Mouse (Mus musculus) macrophage (primary cell): ENCODE measurements around the gene Mymx. TPM values are rescaled to one million over a fixed set of nuclear protein-coding genes. Genes with fewer than 3 reads are reported as not detected.

Experiments
- H3K27ac ChIP-seq: fragments of 350-480 bp; formaldehyde crosslinking; 2 replicates; pipeline ENCODE4 v1.9.0; 2021
- H3K36me3 ChIP-seq: fragments of 350-480 bp; formaldehyde crosslinking; 2 replicates; pipeline ENCODE4 v1.9.0; 2021; ENCODE audit errors: inconsistent target
- H3K4me3 ChIP-seq: fragments of 350-480 bp; formaldehyde crosslinking; 2 replicates; pipeline ENCODE4 v1.9.0; 2021; ENCODE audit errors: inconsistent target
- H3K79me2 ChIP-seq: fragments of 350-480 bp; formaldehyde crosslinking; 2 replicates; pipeline ENCODE4 v1.9.0; 2021; ENCODE audit errors: inconsistent target
- WGBS: methylation state at CpG from one replicate; pipeline ENCODE4 v1.1.7; 2026; ENCODE audit warnings: inconsistent platforms; ENCODE audit not compliant: missing documents; 5-methylcytosine and 5-hydroxymethylcytosine counted together
- polyA plus RNA-seq: library from polyadenylated mRNA; stranded (reverse); fragments of 250-400 nt; gene quantifications from 3 replicates; pipeline ENCODE4 v1.2.4, GENCODE M21; 2018; ENCODE audit warnings: inconsistent platforms

Gene Mymx
- polyA plus RNA-seq, 1 experiment from 2014 or later, result not detected

GRCm38 (mm10) chr17:45578242-45578641 lies 23.7 kb downstream of the Mymx start:
- WGBS, result 79% methylated on average over 5 of the region's 5 CpGs
- H3K27ac ChIP-seq, result no peak overlapping the region
- H3K4me3 ChIP-seq, result no peak overlapping the region
- no peaks in the 10 kb centered on the region for H3K36me3 ChIP-seq
- H3K79me2 ChIP-seq, result no peaks in the 10 kb centered on the region

GRCm38 (mm10) chr17:45575123-45575897 lies 26.6 kb downstream of the Mymx start:
- H3K27ac ChIP-seq, result no peak overlapping the region
- H3K79me2 ChIP-seq, result peaks cover 26% of the 10 kb centered on the region
- H3K36me3 ChIP-seq, result peaks cover 11% of the 10 kb centered on the region; the same call in 1 of the 2 replicates
- 85% methylated on average over 5 of the region's 8 CpGs for WGBS
- H3K4me3 ChIP-seq, result no peak overlapping the region

- Histone ChIP-seq H3K4me3 (peak overlapping the region; percentile 73), H3K27ac (peak overlapping the region; percentile 94), H3K36me3 (peaks cover 22% of the 10 kb centered on the region), H3K79me2 (peaks cover 37% of the 10 kb centered on the region)
- WGBS, result 4% methylated on average over 17 of the region's 17 CpGs
Measured at GRCm38 (mm10) chr17:45574129-45574761, 27.7 kb downstream of the Mymx start.

- H3K4me3 ChIP-seq, result peak overlapping the region; percentile 73
- peaks cover 27% of the 10 kb centered on the region for H3K36me3 ChIP-seq
- peak overlapping the region; percentile 94 for H3K27ac ChIP-seq
- WGBS, result under 1% methylated on average over 18 of the region's 18 CpGs
- peaks cover 40% of the 10 kb centered on the region for H3K79me2 ChIP-seq
Measured at GRCm38 (mm10) chr17:45573780-45574123, 28.1 kb downstream of the Mymx start.

- 0% methylated on average over 40 of the region's 41 CpGs for WGBS
- peaks cover 32% of the 10 kb centered on the region for H3K36me3 ChIP-seq
- peak within 1 kb of the TSS; percentile 73 for H3K4me3 ChIP-seq
- peaks cover 40% of the 10 kb centered on the region for H3K79me2 ChIP-seq
- H3K27ac ChIP-seq, result peak within 1 kb of the TSS; percentile 94
Measured at GRCm38 (mm10) chr17:45573087-45573779, 28.7 kb downstream of the Mymx start, which contains the start of gene Hsp90ab1. Gene Hsp90ab1, minus strand, starts transcription at chr17:45573271.

- H3K36me3 ChIP-seq, result peaks cover 40% of the 10 kb centered on the region
- H3K79me2 ChIP-seq, result peaks cover 40% of the 10 kb centered on the region
- peak overlapping the region; percentile 73 for H3K4me3 ChIP-seq
- WGBS, result 2% methylated on average over 56 of the region's 57 CpGs
- H3K27ac ChIP-seq, result peak overlapping the region; percentile 77
Measured at GRCm38 (mm10) chr17:45572103-45573086, 29.5 kb downstream of the Mymx start.

- WGBS, result 77% methylated on average over 4 of the region's 4 CpGs
- H3K4me3 ChIP-seq, result no peak overlapping the region
- H3K79me2 ChIP-seq, result peaks cover 45% of the 10 kb centered on the region
- no peak overlapping the region for H3K27ac ChIP-seq
- peaks cover 50% of the 10 kb centered on the region for H3K36me3 ChIP-seq
Measured at GRCm38 (mm10) chr17:45569999-45570398, 31.9 kb downstream of the Mymx start.

- 93% methylated on average over 12 of the region's 12 CpGs for WGBS
- Histone ChIP-seq H3K79me2 (peaks cover 52% of the 10 kb centered on the region), H3K4me3 (no peak overlapping the region), H3K27ac (no peak overlapping the region), H3K36me3 (peaks cover 50% of the 10 kb centered on the region)
Measured at GRCm38 (mm10) chr17:45568990-45569389, 32.9 kb downstream of the Mymx start.

- WGBS, result 76% methylated on average over 4 of the region's 4 CpGs
- H3K4me3 ChIP-seq, result no peak overlapping the region
- H3K27ac ChIP-seq, result no peak overlapping the region
- H3K79me2 ChIP-seq, result peaks cover 45% of the 10 kb centered on the region
- peaks cover 50% of the 10 kb centered on the region for H3K36me3 ChIP-seq
Measured at GRCm38 (mm10) chr17:45567162-45567601, 34.7 kb downstream of the Mymx start.

GRCm38 (mm10) chr17:45566360-45567161 lies 35.3 kb downstream of the Mymx start:
- peaks cover 51% of the 10 kb centered on the region for H3K36me3 ChIP-seq
- no peak overlapping the region for H3K27ac ChIP-seq
- WGBS, result 84% methylated on average over 18 of the region's 18 CpGs
- H3K79me2 ChIP-seq, result peaks cover 39% of the 10 kb centered on the region
- no peak overlapping the region for H3K4me3 ChIP-seq

- Histone ChIP-seq H3K4me3 (no peak overlapping the region), H3K27ac (no peak overlapping the region), H3K36me3 (peaks cover 50% of the 10 kb centered on the region), H3K79me2 (peaks cover 33% of the 10 kb centered on the region)
- WGBS, result 63% methylated on average over 1 of the region's 1 CpGs
Measured at GRCm38 (mm10) chr17:45566031-45566359, 35.9 kb downstream of the Mymx start.

- Histone ChIP-seq H3K27ac (0 out of 2 replicates have a peak overlapping the region, but pooled peaks have one; percentile 34), H3K36me3 (peaks cover 49% of the 10 kb centered on the region), H3K4me3 (peak overlapping the region; percentile 73; the same call in 1 of the 2 replicates), H3K79me2 (peaks cover 24% of the 10 kb centered on the region)
- 94% methylated on average over 11 of the region's 11 CpGs for WGBS
Measured at GRCm38 (mm10) chr17:45565103-45565502, 36.8 kb downstream of the Mymx start.

- Histone ChIP-seq H3K27ac (peak overlapping the region; percentile 34), H3K79me2 (peaks cover 19% of the 10 kb centered on the region)
- WGBS, result 27% methylated on average over 16 of the region's 18 CpGs
Measured at GRCm38 (mm10) chr17:45564531-45565084, 37.3 kb downstream of the Mymx start.

More at GRCm38 (mm10) chr17:45564531-45565084, 37.3 kb downstream of the Mymx start:
- H3K36me3 ChIP-seq, result peaks cover 47% of the 10 kb centered on the region
- H3K4me3 ChIP-seq, result peak overlapping the region; percentile 73
